Mouse (Mus musculus) natural killer cell, adult 2 months (primary cell): ENCODE results near the gene Gorasp1.

Experiments used
- DNase-seq, 2 experiments: peaks; one replicate each; pipeline ENCODE4 v3.0.0; 2022; ENCODE audit warnings: low spot score in 2 of 2

Gene Gorasp1

DNA sequence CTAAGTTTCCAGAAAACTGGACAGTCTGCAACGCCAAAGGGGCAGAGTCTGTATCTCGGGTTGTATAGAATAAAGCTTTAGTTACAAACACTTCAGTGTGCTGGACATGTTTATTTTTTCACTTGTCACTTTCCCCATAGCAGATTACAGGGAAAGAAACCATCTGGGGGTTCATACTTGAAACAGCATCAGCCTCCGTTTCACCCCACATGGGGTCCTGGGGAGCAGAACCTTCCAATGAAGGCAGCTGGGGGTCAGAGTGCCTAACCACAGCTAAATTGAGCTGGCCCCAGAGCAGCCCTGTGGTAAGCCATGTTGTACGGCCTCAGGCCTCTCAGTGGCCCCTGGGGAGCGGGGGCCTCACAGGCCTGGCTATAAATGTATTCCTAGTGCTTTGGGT is 10.9 kb downstream of the Gorasp1 start:
- no peak for DNase-seq

DNA sequence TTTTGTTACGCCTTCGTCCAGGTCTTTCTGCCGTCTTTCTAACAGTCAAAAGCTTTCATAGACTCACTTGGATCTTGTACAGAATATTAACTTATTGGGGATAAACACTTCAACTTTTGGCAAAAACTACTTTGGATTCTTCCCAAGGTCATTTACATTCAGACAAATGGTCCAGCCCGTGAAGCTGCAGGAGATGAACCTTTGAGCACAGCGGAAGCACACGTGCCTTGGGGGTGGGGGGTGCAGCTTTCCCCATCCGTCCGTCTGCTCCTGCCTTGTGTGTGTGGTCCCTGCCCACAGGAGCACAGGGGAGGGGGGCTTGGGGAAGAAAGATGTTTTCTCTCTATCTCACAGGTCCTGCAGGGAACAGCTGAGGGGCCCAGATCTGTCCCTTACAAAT is 11.6 kb downstream of the Gorasp1 start:
- DNase-seq, result no peak

DNA sequence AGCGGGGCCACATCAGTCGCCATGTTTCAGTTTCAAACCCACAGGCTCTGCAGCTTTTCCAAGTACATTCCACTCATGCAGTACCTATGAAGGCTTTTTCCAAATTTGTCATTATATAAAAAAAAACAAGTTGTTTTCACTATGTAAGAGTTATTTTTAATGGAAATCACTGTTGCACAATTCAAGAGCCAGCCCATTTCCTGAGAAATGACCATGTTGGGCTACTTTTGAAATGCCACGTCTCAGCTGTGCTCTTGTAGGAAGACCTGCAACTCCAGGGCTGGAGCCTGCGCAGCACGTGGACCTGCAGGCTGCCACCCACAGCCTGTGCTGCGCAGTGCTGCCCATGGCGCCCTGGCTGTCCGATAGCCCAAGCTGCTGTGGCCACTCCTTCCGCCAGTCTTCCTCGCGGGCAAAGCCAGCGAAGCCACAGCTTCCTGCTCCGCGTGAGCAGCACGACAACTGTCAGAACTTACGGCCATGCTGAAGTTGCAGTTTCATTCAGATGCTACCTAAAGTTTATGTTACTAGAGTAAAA is 12.2 kb downstream of the Gorasp1 start:
- DNase-seq, result no peak

DNA sequence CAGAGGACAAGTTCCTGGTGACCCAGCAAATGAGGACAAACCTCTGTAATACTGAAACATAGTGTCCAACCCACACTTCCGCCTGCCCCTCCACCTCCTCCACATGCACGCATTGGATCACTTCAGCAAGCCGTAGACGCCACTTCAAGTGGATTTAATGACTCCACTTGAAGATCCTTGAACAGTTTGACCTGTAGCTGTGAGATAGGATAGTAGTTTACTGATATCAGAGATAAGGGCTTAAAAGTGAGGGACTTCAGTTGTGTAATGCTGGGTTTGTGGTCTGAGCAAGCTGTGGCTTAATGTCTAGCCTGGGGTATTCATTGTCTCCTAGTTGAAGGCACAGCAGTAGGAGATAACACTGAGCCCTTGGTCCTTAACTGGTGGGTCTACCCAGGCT is 13.9 kb downstream of the Gorasp1 start:
- no peak for DNase-seq

DNA sequence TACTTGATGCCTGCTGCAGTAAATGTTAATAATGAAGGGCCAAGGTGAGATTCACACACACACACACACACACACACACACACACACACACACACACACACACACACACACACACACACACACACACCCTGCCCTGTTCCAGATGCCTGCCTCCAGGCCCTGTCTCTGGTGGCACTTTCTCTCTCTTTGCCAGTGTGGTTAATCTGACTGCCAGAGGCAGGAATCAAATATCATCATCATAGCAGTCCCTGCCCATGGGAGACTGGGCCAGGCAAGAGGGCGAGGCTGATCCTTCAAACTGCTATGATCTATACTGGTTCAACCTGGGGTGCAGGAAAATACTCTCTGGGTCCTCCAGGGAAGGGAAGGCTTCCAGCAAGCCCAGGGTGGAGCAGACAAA is 17.5 kb downstream of the Gorasp1 start:
- no peak for DNase-seq

DNA sequence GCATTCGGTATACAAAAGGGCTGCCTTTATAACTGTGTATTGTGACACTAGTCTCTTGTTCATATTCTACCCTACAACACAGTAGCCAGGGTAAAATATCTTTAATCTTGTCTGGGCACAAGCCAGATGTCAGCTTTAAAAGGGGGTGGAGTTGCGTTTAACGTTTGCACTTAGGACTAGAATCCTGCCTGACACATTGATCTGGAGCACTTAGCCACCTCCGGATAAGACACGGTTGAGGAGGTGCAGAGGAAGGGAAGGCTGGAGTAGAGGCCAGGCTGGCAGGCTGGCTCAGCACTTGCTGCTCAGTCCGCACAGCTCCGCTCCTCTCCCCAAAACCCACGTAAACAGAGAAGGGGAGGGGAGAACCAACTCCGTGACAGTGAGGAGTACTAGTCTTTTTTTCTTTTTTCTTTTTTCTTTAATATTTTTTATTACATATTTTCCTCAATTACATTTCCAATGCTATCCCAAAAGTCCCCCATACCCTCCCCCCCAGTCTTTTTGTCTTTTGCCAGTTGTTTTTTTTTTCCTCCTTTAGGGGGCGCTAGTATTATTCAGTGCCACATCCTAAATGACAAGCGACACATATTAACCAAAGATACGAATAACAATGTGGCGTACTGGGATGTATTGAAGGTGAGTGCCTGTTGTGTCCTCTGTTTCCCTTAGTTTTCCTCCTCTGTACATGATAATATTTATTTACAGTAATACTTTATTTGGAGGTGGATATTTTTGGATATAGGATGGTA is 24.1 kb downstream of the Gorasp1 start:
- DNase-seq, result no peak

DNA sequence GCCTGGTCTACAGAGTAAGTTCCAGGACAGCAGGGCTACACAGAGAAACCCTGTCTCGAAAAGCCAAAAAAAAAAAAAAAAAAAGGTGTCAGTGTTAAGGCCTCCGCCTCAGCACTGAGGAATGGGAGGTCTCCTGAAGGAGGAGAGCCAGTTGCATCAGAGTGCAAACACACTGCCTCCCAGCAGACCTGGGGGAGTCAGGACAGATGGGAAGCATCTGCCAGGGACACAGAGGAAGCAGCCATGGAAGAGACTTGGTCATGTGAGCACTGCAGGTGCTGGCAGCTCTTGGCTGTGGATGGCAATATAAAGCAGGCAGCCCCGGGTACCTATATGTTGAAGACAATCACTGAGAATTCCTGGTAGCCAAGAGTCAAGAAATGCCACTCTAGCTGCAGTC is 27.4 kb downstream of the Gorasp1 start:
- no peak for DNase-seq

DNA sequence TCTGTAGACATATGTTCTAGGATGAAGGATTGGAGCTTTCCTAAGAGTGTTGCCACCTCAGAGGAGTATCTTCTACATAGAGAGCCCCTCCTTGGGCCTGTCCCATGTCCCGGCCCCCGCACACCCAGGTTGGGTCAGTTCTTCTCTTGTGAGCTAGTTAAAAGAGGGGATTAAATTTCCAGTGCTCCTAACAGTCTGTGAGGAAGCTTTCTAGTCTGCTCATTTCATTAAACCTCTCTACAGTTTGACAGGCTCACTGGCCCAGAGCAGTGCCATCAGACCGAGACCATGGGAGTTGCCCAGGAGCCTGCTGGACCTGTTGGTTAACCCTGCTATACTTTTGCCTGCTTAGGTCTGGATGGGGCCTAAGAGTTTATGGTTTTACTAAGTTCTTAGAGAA is 28.7 kb downstream of the Gorasp1 start:
- DNase-seq, result no peak

DNA sequence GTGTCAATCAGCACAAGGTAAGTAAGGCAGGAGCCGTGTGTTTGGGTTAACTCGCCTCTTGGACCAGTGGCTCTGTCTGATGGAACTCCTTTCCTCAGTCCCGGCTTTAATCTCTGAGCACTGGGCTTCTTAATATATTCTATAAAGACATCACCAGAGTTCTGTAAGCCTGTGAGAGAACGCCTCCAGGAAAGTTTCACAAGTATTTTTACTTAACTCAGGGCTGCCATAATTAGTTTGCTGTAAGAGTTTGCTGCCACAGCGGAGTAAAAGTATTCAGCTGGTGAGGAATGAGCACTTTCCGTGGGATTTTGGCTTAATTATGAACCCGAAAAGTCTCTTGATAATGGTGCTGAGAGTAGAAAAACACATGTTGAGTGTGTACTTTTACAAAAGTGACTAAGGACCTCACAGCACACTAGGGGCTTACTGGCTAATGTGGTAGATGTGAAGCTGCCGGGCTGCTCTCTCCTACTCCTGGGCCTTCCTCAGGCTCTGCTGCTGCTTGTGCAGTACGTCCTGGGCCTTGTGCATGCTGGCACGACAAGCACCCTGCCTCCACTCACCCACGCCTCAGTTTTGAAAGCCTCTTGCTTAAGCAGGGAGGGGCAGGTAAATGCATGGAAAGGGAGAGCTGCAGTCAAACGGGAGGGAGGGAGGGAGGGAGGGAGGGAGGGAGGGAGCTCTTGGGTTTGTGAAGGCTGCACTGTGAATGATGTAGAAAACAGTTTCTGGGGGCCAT is 34.8 kb downstream of the Gorasp1 start:
- no peak for DNase-seq

DNA sequence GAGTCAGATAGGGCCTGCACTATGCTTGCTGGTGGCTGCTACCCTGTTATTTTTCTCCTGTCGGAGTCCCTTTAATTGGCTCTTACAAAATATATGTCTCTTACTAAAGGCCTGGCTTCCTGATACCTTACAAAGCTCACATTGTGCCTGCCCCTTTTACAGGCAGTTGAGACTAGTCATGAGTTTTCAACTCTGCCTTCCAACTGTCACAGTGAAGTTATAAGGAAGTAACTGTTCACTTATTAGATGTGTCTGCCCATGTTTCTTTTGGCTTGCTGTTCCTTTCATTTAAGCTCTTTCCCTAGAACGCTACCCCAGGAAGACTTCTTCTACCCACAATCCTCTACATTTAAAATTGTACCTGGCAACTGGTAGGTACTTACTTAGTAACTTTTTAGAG is 37.9 kb downstream of the Gorasp1 start:
- DNase-seq, result no peak

DNA sequence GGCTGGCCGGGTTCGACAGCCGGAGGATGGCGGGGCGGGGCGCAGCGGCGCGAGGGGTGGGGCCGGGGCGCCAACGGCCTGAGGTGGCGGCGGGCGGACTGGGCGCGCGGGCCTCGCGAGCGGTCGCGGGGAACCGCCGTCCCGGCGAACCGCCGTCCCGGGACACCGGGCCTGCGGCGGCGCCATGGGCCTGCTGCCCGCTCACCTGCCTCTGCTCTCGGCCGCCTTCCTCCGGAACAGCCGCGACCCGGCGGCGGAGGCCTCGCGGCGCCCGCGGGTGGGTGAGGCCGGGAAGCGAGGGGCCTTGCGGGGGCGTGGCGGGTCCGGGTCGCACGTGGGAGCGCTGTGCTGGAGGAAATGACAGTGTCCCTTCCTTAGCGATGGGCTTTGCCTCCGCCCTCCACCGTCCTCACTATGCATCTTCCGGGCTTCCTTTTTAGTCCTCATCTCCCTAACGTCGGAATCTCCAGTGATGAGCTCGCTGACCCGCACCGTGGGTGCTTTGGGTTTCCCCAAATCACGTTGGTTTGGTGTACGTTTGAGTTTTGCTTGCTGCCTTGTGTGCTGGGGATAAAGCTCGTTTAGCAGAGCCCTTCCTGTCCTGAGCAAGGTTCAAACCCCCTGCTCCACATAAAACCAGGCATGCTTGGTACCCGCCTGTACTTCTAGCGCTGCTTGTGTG is 42.2 kb downstream of the Gorasp1 start:
- DNase-seq, result peak; percentile 46 to 59

DNA sequence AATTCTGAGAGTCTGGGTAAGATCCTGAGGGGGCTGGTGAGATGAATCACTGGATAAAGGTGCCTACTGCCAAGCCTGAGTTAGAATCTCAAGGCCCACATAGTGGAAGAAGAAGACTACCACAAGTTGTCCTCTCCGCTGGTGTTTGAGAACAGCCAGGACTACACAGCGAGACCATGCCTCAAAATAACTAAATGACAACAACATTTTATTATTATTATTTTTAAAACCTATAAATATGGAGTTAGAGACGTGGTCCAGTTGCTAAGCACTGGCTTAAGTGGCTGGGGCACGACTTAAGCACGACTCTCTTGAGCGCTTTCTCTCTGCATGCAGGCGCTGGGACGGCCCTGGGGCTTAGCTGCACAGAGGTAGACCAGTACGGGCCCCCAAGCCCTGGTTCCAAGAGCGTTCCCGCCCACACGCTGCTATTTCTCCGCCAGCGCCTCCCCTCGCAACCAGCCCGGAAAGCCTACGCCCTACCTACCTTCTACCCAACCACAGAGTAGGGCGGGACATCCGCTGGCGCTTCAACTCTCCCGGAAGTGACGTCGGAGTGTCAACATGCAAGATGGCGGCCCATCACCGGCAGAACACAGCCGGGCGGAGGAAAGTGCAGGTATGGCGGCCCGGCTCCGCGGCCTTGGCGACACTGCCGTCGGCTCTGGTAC is 42.9 kb downstream of the Gorasp1 start, which contains the start of gene Wdr48:
Gene Wdr48, plus strand, starts transcription at position 540 of the 671 bp plus-strand sequence.
- DNase-seq, result peak; percentile 96 to 97

DNA sequence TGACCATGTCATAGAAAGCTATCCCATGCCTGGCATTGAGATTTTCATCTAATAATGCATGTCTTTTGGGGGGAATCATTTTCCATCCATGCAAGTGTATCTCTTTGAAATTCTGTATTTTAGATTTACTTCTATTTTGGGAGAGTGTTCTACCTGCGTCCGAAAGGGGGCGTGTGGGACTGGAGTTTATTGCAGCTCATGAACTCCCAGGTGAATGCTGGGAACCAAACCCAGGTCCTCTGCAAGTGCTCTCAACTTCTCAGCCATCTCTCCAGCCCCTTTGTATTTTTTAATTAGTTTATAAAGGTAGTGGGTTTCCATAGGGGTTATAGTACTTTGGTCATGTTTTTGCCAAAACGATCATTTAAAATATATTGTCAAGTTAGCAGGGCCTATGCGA is 43.5 kb downstream of the Gorasp1 start:
- DNase-seq, result no peak

DNA sequence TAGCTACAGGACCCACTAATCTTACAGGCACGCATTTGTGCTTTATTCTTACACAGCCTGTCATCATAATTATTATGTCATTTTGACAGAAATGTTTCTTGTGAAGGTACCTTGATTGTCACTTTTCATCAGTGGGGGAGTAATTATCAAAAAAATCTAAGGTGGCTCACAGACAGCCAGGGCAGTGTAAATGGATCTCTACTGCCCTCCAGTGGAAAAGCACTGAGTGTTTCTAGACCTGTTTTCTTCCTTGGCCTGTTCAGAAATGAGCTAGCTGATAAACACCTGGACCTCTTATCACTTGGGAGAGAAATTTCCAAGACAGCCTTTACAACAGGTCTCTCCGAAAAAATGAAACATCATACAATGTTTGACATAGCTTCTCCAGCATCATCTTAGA is 46.7 kb downstream of the Gorasp1 start:
- DNase-seq, result peak; percentile 19 to 42

DNA sequence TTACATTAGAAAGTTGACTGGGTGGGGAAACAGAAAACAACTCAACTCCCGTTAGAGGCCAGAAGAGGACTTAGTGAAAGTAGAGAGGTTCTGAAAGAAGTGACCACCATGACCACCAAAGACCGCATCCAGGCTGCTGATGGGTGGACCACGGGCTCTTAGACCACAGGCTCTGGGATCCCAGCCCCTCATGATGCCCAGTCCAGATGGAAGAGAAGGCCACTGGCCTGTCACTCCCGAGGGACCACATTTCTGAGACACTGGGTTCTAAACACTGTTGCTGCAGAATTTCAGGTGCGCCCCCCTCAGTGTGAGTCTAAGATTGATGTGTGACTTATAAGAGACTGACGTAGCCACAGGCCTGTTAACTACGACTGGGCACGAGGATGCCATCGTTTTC is 47.9 kb downstream of the Gorasp1 start:
- DNase-seq, result no peak

DNA sequence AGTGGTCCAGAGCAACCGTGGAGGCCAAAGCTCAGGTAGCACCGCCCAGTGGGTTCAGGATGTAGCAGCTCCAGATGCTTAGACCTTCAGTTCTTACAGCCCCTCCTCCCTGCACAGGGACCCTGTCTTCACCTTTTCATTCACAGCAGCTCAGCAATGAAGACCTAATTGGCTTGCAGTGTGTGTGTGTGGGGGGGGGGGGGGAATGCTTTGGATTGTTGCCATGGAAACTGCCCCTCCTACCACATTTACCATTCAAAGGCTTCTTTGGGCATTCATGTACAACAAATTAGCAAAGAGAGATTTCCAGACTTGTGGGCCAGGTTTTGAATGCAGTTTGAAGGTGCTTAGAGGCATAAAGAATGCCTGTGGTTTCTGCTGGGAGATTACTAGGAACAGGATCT is 48.5 kb downstream of the Gorasp1 start:
- no peak for DNase-seq

DNA sequence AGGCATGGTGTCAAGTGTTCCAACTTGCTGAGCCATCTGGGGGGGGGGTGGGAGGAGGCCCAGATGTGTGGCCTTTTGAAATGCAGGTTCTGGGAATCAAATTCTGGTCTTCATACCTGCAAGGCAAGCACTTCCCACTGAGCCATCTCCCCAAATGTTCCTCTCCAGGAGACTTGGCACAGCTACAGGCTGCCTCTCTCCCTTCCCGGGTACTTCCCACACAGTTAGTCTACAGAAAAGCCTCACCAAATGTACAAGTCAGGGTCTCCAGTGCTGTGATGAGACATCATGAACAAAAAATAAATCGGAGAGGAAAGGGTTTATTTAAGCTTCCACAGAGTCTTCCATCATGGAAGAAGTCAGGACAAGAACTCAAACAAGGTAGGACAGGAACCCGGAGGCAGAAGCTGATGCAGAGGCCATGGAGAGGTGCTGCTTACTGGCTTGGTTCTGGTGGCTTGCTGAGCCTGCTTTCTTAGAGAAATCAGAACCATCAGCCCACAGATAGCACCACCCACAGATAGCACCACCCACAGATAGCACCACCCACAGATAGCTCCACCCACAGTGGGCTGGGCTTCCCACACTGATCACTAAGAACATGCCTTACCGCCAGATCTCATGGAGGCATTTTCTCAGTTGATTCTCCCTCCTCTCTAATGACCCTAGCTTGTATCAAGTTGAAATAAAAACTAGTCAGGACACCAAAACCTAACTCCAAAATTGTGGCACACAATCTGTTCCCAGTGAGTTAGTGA is 50.0 kb downstream of the Gorasp1 start:
- no peak for DNase-seq
